Mouse (Mus musculus): Measurements from ENCODE around the gene Ptprq. TPM values are rescaled to one million over a fixed set of nuclear protein-coding genes. Genes with fewer than 3 reads are reported as not detected.
A peak's percentile ranks its signal among the peaks of the same experiment; 100 is the strongest.

Ptprq gene
- polyA plus RNA-seq, 1 experiment from 2014 or later = 0.14 TPM

DNA sequence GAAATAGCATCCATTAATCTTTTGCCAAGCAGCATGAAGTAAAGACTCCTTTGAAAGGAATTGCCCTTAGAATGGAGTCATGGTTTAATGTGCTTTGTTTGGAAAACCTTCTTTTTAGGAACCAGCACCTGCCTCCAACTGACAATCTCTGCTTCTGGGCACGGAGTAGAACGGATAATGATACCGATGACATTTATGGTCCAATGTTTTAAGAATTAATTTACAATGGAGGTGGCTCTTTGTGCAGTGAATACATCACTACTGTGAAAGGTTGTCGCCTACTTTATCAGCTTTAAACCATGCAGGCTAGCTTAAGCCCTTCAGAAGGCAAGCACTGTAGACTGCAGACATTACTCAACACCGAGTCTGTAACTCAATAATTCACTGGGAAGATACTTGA is 248.1 kb downstream of the Ptprq start:
- Histone ChIP-seq H3K27me3 (replicated peaks) (no peaks in the 10 kb centered on the region), H3K36me3 (no peaks in the 10 kb centered on the region)
- WGBS = 27% methylated on average over 5 of the region's 5 CpGs

GRCm38 (mm10) chr10:107467819-107468218 is 252.0 kb downstream of the Ptprq start:
- WGBS = 90% methylated on average over 7 of the region's 7 CpGs
- Histone ChIP-seq H3K4me1 (no peaks in the 10 kb centered on the region; the same call in 1 of the 2 replicates), H3K36me3 (no peaks in the 10 kb centered on the region), H3K9me3 (no peaks in the 10 kb centered on the region), H3K27me3 (replicated peaks) (no peaks in the 10 kb centered on the region), H3K9ac (no peak overlapping the region), H3K4me2 (replicated peaks) (no peak overlapping the region), H3K27ac (no peak overlapping the region), H3K4me3 (no peak overlapping the region)
- ATAC-seq (ENCODE audit: low FRiP score, low read depth) = no peak

More for the DNA sequence above, 248.1 kb downstream of the Ptprq start:
- Histone ChIP-seq H3K4me1 (no peaks in the 10 kb centered on the region; the same call in 1 of the 2 replicates), H3K9ac (no peak overlapping the region), H3K4me3 (no peak overlapping the region), H3K4me2 (replicated peaks) (no peak overlapping the region), H3K9me3 (no peaks in the 10 kb centered on the region), H3K27ac (no peak overlapping the region)
- ATAC-seq (ENCODE audit: low FRiP score, low read depth) = peak; percentile 83

Small RNAs within 50 kb of the gene (microRNA-seq; reads per million reads assigned to microRNA genes)
- not detected for gene Gm44403

Other genes starting within 250 kb of the Ptprq start
- 3.2 and 6.8 TPM in 2 replicates for gene Myf5, start 233.9 kb downstream of the Ptprq start, polyA plus RNA-seq (2016; fragmentation: Nextera tagmentation; extraction: Ambion mirVana)
- 0.25 and 1.1 TPM in 2 replicates for gene Myf6, start 225.3 kb downstream of the Ptprq start, polyA plus RNA-seq (2016; fragmentation: Nextera tagmentation; extraction: Ambion mirVana)
- gene Otogl, start 192.1 kb upstream of the Ptprq start, polyA plus RNA-seq (2016; fragmentation: Nextera tagmentation; extraction: Ambion mirVana) = 0.11 and 0.16 TPM in 2 replicates

All from neural tube, embryonic 12.5 days (tissue).